Mouse (Mus musculus) ovary, adult 2 months (tissue): ENCODE results near the gene Prlhr. TPM values are rescaled to one million over a fixed set of nuclear protein-coding genes. Genes with fewer than 3 reads are reported as not detected.

Source experiments
- polyA plus RNA-seq: library from polyadenylated mRNA; depleted of rRNA; stranded (reverse); fragments of >200 nt; gene quantifications from 2 replicates; pipeline ENCODE4 v1.2.3, GENCODE M21; 2012; rRNA removed

The Prlhr gene
- polyA plus RNA-seq: not detected in 2 replicates

GRCm38 (mm10) chr19:60468254-60468762, at the start of gene Prlhr:
Gene Prlhr, minus strand, starts transcription at chr19:60468304.

Other genes with a start within 250 kb of the Prlhr start
- gene Fam204a, start 241.6 kb downstream of the Prlhr start, polyA plus RNA-seq: 7.2 and 13.5 TPM in 2 replicates
- 14.0 and 16.0 TPM in 2 replicates for gene Cacul1, start 112.7 kb upstream of the Prlhr start, polyA plus RNA-seq